Mouse (Mus musculus) heart, embryonic 10.5 days (tissue): ENCODE measurements around the gene Olfr1216. TPM values are rescaled to one million over a fixed set of nuclear protein-coding genes. Genes with fewer than 3 reads are reported as not detected.
"Not testable (repeated sequence)": the region's sequence is repeated elsewhere in the genome, so short reads cannot be mapped to it uniquely, and the experiment has no call there.

Experiments
- DNase-seq: peaks from one replicate; pipeline ENCODE4 v3.0.0-alpha.2; 2017; ENCODE audit warnings: low spot score
- H3K27ac ChIP-seq: fragments of 300-500 bp; sonication (generic); 2 replicates; pipeline ENCODE4 v1.5.1; 2016; ENCODE audit warnings: mild to moderate bottlenecking
- H3K27me3 ChIP-seq: fragments of 300-500 bp; sonication (generic); 2 replicates; pipeline ENCODE4 v1.6.1; 2016; ENCODE audit warnings: mild to moderate bottlenecking; ENCODE audit not compliant: poor library complexity, insufficient read depth, severe bottlenecking
- H3K36me3 ChIP-seq: fragments of 300-500 bp; sonication (generic); 2 replicates; pipeline ENCODE4 v1.6.1; 2016; ENCODE audit warnings: mild to moderate bottlenecking, moderate library complexity
- H3K4me1 ChIP-seq: fragments of 300-500 bp; sonication (generic); 2 replicates; pipeline ENCODE4 v1.6.1; 2016; ENCODE audit warnings: mild to moderate bottlenecking
- H3K4me3 ChIP-seq: fragments of 300-500 bp; sonication (generic); 2 replicates; pipeline ENCODE4 v1.5.1; 2016; ENCODE audit warnings: mild to moderate bottlenecking, moderate library complexity
- H3K9me3 ChIP-seq: fragments of 300-500 bp; sonication (generic); 2 replicates; pipeline ENCODE4 v1.6.1; 2016; ENCODE audit warnings: mild to moderate bottlenecking, moderate library complexity
- WGBS: fragments of 180-500 bp; shearing (Covaris S2); methylation state at CpG from one replicate; pipeline ENCODE4 v1.1.7; 2016; 5-methylcytosine and 5-hydroxymethylcytosine counted together
- polyA plus RNA-seq: library from polyadenylated mRNA; unstranded; fragments of >200 nt; fragmentation: Nextera tagmentation; extraction: Ambion mirVana; gene quantifications from 2 replicates; pipeline ENCODE4 v1.2.1, GENCODE M21; 2016

Gene Olfr1216
- not detected in 2 replicates for polyA plus RNA-seq

DNA sequence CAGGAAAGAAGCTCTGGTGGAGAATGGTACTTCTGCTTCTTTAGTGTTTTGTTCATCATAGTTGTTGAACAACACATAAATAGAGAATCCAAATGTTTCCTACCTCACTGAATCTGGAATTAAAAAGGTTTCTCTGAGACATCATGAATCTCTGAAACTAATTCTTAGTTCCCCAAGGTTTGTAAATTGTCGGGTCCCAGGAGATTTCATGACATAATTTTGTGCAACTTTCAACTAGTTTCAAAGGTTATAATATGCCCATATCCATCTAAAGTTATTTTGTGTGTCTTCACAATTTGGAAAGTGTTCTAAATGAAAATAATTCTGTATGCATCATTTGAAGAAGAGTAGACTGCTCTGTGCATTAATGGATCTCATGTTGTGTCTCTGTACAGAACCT lies at the start of gene Olfr1216:
Gene Olfr1216, minus strand, starts transcription at position 101 of the 400 bp plus-strand sequence.
- Histone ChIP-seq H3K27me3 (no peaks in the 10 kb centered on the region), H3K27ac (no peak within 1 kb of the TSS), H3K4me1 (no peaks in the 10 kb centered on the region), H3K36me3 (no peaks in the 10 kb centered on the region), H3K4me3 (no peak within 1 kb of the TSS), H3K9me3 (no peaks in the 10 kb centered on the region)
- 70% methylated on average over 1 of the region's 1 CpGs for WGBS
- no peak for DNase-seq

- no peak for DNase-seq
- H3K36me3 ChIP-seq = no peaks in the 10 kb centered on the region
- H3K27me3 ChIP-seq = no peaks in the 10 kb centered on the region
- no peak within 1 kb of the TSS for H3K27ac ChIP-seq
- H3K4me3 ChIP-seq = no peak within 1 kb of the TSS
- no peaks in the 10 kb centered on the region for H3K9me3 ChIP-seq
- no peaks in the 10 kb centered on the region for H3K4me1 ChIP-seq
Observed at GRCm38 (mm10) chr2:89061087-89061486, 42.9 kb upstream of the Olfr1216 start, which contains the start of gene Olfr1218. Gene Olfr1218 (minus strand): TSS chr2:89061187.

- Histone ChIP-seq H3K4me3 (no peak within 1 kb of the TSS), H3K9me3 (no peaks in the 10 kb centered on the region), H3K4me1 (no peaks in the 10 kb centered on the region), H3K27me3 (no peaks in the 10 kb centered on the region), H3K36me3 (no peaks in the 10 kb centered on the region), H3K27ac (no peak within 1 kb of the TSS)
- 75% methylated on average over 2 of the region's 2 CpGs for WGBS
- DNase-seq = no peak
Observed at GRCm38 (mm10) chr2:89031965-89032364, 13.8 kb upstream of the Olfr1216 start, which contains the start of gene Olfr1217. Gene Olfr1217 (minus strand): TSS chr2:89032065.

GRCm38 (mm10) chr2:89021436-89021835 lies 3.3 kb upstream of the Olfr1216 start:
- not testable (repeated sequence) for H3K27ac ChIP-seq, DNase-seq, H3K4me1 ChIP-seq, H3K36me3 ChIP-seq, H3K9me3 ChIP-seq, H3K27me3 ChIP-seq, H3K4me3 ChIP-seq
- WGBS = 70% methylated on average over 3 of the region's 3 CpGs

DNA sequence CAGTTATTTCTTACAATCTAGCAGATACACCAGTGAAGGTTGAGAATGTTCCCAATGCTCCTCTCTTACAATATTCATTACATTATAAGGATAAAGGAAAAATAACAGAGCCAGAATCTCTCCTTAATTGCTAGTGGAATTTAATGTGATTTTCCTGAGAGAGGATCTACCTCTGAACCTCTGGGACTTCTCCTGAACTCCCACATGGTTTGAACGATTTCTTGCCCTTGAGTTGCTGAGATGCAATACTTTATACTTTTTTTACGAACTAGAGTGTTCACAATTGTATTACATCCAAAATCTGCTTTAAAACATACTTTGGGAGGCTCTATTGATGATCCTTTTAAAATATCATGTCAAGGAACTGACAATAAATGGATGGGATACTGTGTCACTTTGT lies 11.3 kb downstream of the Olfr1216 start, which contains the start of gene Olfr1215:
Gene Olfr1215, minus strand, starts transcription at position 101 of the 400 bp plus-strand sequence.
- Histone ChIP-seq H3K27me3 (no peaks in the 10 kb centered on the region), H3K27ac (no peak within 1 kb of the TSS), H3K4me1 (no peaks in the 10 kb centered on the region), H3K9me3 (no peaks in the 10 kb centered on the region), H3K36me3 (no peaks in the 10 kb centered on the region), H3K4me3 (no peak within 1 kb of the TSS)
- WGBS = 71% methylated on average over 2 of the region's 2 CpGs
- DNase-seq = no peak

- no peaks in the 10 kb centered on the region for H3K27me3 ChIP-seq
- no peak within 1 kb of the TSS for H3K27ac ChIP-seq
- H3K9me3 ChIP-seq = no peaks in the 10 kb centered on the region
- no peak for DNase-seq
- no peaks in the 10 kb centered on the region for H3K4me1 ChIP-seq
- H3K4me3 ChIP-seq = no peak within 1 kb of the TSS
- 80% methylated on average over 1 of the region's 1 CpGs for WGBS
- no peaks in the 10 kb centered on the region for H3K36me3 ChIP-seq
Observed at GRCm38 (mm10) chr2:88992553-88992952, 25.6 kb downstream of the Olfr1216 start, which contains the start of gene Olfr1214. Gene Olfr1214 (minus strand): TSS chr2:88992653.

- no peaks in the 10 kb centered on the region for H3K27me3 ChIP-seq
- no peaks in the 10 kb centered on the region for H3K36me3 ChIP-seq
- no peak within 1 kb of the TSS for H3K4me3 ChIP-seq
- no peaks in the 10 kb centered on the region for H3K4me1 ChIP-seq
- no peak within 1 kb of the TSS for H3K27ac ChIP-seq
- no peaks in the 10 kb centered on the region for H3K9me3 ChIP-seq
- no peak for DNase-seq
- WGBS = 74% methylated on average over 1 of the region's 1 CpGs
Observed at GRCm38 (mm10) chr2:88980181-88980580, 38.0 kb downstream of the Olfr1216 start, which contains the start of gene Gm13762. Gene Gm13762 (minus strand): TSS chr2:88980281.

Other genes starting within 250 kb of the Olfr1216 start
- gene Olfr1200, start 247.9 kb downstream of the Olfr1216 start, polyA plus RNA-seq = not detected in 2 replicates
- not detected in 2 replicates for gene Olfr1201, start 225.3 kb downstream of the Olfr1216 start, polyA plus RNA-seq
- gene Olfr1202, start 203.8 kb downstream of the Olfr1216 start, polyA plus RNA-seq = not detected in 2 replicates
- not detected in 2 replicates for gene Olfr1205, start 188.6 kb downstream of the Olfr1216 start, polyA plus RNA-seq
- gene Olfr1204, start 169.0 kb downstream of the Olfr1216 start, polyA plus RNA-seq = not detected in 2 replicates
- gene Olfr1206, start 155.1 kb downstream of the Olfr1216 start, polyA plus RNA-seq = not detected in 2 replicates
- gene Olfr1208, start 116.0 kb downstream of the Olfr1216 start, polyA plus RNA-seq = not detected in 2 replicates
- not detected in 2 replicates for gene Olfr1209, start 103.2 kb downstream of the Olfr1216 start, polyA plus RNA-seq
- gene Olfr1211, start 80.2 kb downstream of the Olfr1216 start, polyA plus RNA-seq = not detected in 2 replicates
- gene Olfr1212, start 64.4 kb downstream of the Olfr1216 start, polyA plus RNA-seq = not detected in 2 replicates
- not detected in 2 replicates for gene Gm13762, start 38.1 kb downstream of the Olfr1216 start, polyA plus RNA-seq
- not detected in 2 replicates for gene Olfr1214, start 25.7 kb downstream of the Olfr1216 start, polyA plus RNA-seq
- not detected in 2 replicates for gene Olfr1215, start 11.4 kb downstream of the Olfr1216 start, polyA plus RNA-seq
- not detected in 2 replicates for gene Olfr1217, start 13.7 kb upstream of the Olfr1216 start, polyA plus RNA-seq
- not detected in 2 replicates for gene Olfr1218, start 42.8 kb upstream of the Olfr1216 start, polyA plus RNA-seq
- gene Olfr1219, start 65.2 kb upstream of the Olfr1216 start, polyA plus RNA-seq = not detected in 2 replicates
- gene Olfr1220, start 88.5 kb upstream of the Olfr1216 start, polyA plus RNA-seq = not detected in 2 replicates
- gene Olfr1221, start 98.9 kb upstream of the Olfr1216 start, polyA plus RNA-seq = not detected in 2 replicates
- gene Olfr1222, start 114.7 kb upstream of the Olfr1216 start, polyA plus RNA-seq = not detected in 2 replicates
- gene Olfr1223, start 133.2 kb upstream of the Olfr1216 start, polyA plus RNA-seq = not detected in 2 replicates
- gene Olfr1224-ps1, start 145.8 kb upstream of the Olfr1216 start, polyA plus RNA-seq = not detected in 2 replicates
- not detected in 2 replicates for gene Olfr1225, start 156.3 kb upstream of the Olfr1216 start, polyA plus RNA-seq
- not detected in 2 replicates for gene Olfr1226, start 181.7 kb upstream of the Olfr1216 start, polyA plus RNA-seq
- gene Olfr1228, start 235.7 kb upstream of the Olfr1216 start, polyA plus RNA-seq = not detected in 2 replicates